Mouse (Mus musculus): ENCODE results near the gene Nrros. TPM values are rescaled to one million over a fixed set of nuclear protein-coding genes. Genes with fewer than 3 reads are reported as not detected.

The Nrros gene
- total and polyA plus RNA-seq, 3 experiments: 55.9 to 59.8 TPM; not detected in 1

DNA sequence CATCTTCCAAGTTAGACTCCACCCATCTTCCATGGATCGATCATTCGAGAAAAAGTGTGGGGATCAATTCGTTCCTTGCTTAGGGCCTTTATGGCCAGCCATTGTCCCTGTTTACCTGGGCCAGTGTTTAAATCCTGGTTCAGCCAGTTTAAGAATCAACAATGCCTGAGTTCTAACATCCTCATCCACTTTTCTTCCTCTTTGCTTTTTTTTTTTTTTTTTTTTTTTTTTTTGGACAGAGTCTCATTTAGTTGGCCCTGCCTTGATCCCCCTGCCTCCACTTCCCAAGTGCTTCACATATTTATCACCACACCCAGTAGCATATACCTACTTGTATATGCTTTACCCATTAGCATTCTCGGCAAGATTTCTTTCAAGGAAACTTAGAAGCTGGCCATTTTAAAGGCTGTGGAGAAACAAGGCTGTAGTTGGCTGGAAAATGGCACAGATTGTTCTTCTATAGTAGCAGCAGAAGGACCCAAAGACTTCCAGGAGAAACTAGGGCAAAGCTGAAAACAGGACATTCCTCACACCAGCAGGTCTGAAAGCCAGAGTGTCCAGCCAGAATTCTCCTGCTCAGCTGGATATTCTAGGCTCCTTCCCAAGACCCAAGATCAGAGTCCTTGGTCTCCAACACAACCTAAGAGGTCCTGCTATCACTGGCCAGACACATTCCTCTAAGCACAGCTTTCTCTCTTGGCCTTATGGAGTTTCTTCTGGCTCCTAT is 2.6 kb upstream of the Nrros start:
- TF ChIP-seq ELF1 (IDR thresholded peaks at IDR 0.05; ENCODE audit: low read depth, low read length): no peak
- peak; percentile 76 for TF ChIP-seq ZNF384 (IDR thresholded peaks at IDR 0.05; ENCODE audit: low read depth, low read length)
- Histone ChIP-seq H3K4me3 (ENCODE audit: control insufficient read depth in 1 of 2, insufficient read depth in 1 of 2, low read depth in 2 of 2, low read length in 2 of 2) (no peak overlapping the region), H3K27me3 (ENCODE audit: control insufficient read depth in 1 of 2, insufficient read depth in 2 of 2, low read length in 2 of 2) (no peaks in the 10 kb centered on the region), H3K4me1 (ENCODE audit: control insufficient read depth in 1 of 2, insufficient read depth in 2 of 2, low read length in 2 of 2) (peaks cover 6 to 20% of the 10 kb centered on the region in 2 experiments), H3K9me3 (replicated peaks; ENCODE audit: insufficient read depth, low read length) (no peaks in the 10 kb centered on the region), H3K9ac (ENCODE audit: control insufficient read depth, low read depth, low read length, poor library complexity, severe bottlenecking) (no peak overlapping the region), H3K79me2 (ENCODE audit: control insufficient read depth, insufficient read depth, low read length, poor library complexity) (peaks cover 23% of the 10 kb centered on the region), H3K36me3 (ENCODE audit: control insufficient read depth in 1 of 2, insufficient read depth in 2 of 2, low read length in 2 of 2) (peaks cover 0 to 21% of the 10 kb centered on the region in 2 experiments; a peak in 2 of 4 replicates), H3K27ac (ENCODE audit: control insufficient read depth, low read depth, low read length) (no peak overlapping the region)
- DNase-seq (ENCODE audit: low read depth, low spot score): no peak

DNA sequence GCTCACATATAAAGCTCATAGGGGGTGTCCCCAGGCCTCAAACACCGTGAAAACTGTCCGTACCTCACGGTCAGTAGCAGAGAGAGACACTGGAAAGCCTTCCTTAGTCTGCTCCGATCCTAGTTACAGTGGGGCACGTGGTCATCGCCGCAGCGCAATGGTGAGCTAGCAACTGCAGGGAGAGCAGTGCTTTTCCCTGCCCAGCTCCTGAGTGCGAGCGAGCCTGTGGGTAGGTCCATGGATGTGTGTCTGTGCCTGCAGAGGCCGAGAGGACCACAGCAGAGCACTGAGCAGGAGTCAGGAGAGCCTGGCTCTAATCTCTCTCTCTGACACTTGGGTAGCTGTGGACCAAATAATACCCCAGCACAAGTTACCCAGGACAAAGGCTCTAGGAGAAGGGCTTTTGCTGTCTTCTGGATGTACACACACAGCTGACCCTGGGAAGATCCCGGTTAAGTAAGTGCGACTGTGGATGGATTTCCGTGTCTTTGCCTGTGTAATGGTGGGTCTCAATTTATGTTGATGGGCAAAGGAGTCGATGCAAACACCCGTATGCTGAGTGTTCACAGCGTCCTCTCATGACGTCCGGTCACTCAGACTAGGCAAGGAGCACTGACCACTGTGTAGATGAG is 882 bp downstream of the Nrros start:
- no peaks in the 10 kb centered on the region for H3K9me3 ChIP-seq (replicated peaks; ENCODE audit: insufficient read depth, low read length)
- H3K79me2 ChIP-seq (ENCODE audit: control insufficient read depth, insufficient read depth, low read length, poor library complexity): peaks cover 49% of the 10 kb centered on the region
- TF ChIP-seq RCOR1 (IDR thresholded peaks at IDR 0.05; ENCODE audit: low read depth, low read length) (no peak), ETS1 (IDR thresholded peaks at IDR 0.05; ENCODE audit: low read depth, low read length) (no peak), POLR2AphosphoS5 (IDR thresholded peaks at IDR 0.05; ENCODE audit: borderline replicate concordance, low read depth, low read length) (no peak), UBTF (IDR thresholded peaks at IDR 0.05; ENCODE audit: borderline replicate concordance, insufficient read depth, low read depth, low read length) (no peak), MYC (IDR thresholded peaks at IDR 0.05; ENCODE audit: low read depth, low read length) (peak; percentile 63), POLR2AphosphoS2 (IDR thresholded peaks at IDR 0.05; ENCODE audit: low read length) (no peak), SIN3A (IDR thresholded peaks at IDR 0.05; ENCODE audit: low read length) (no peak; the same call in 1 of the 2 replicates), BHLHE40 (IDR thresholded peaks at IDR 0.05; ENCODE audit: borderline replicate concordance, low read depth, low read length) (no peak), USF1 (IDR thresholded peaks at IDR 0.05; ENCODE audit: low read depth, low read length) (peak; percentile 89), TCF12 (IDR thresholded peaks at IDR 0.05; ENCODE audit: low read depth, low read length) (no peak), MAX (IDR thresholded peaks at IDR 0.05; ENCODE audit: low read length) (no peak), MYB (IDR thresholded peaks at IDR 0.05; ENCODE audit: low read depth, low read length) (no peak), GATA1 (IDR thresholded peaks at IDR 0.05; ENCODE audit: low read depth, low read length) (no peak), EP300 (IDR thresholded peaks at IDR 0.05; ENCODE audit: low read depth in 1 of 2, low read length in 2 of 2) (no peak), HCFC1 (IDR thresholded peaks at IDR 0.05; ENCODE audit: low read depth, low read length) (0 out of 2 replicates have a peak, but pooled peaks have one; percentile 1), USF2 (IDR thresholded peaks at IDR 0.05; ENCODE audit: borderline replicate concordance in 1 of 2, insufficient read depth in 1 of 2, low read depth in 1 of 2, low read length in 2 of 2) (peak in 1 of 2 experiments; percentile 40; a peak in 1 of 4 replicates), NELFE (IDR thresholded peaks at IDR 0.05; ENCODE audit: low read depth, low read length) (no peak), MXI1 (IDR thresholded peaks at IDR 0.05; ENCODE audit: low read depth, low read length) (peak; percentile 86), ZMIZ1 (IDR thresholded peaks at IDR 0.05; ENCODE audit: low read depth, low read length) (no peak), TBP (IDR thresholded peaks at IDR 0.05; ENCODE audit: low read depth, low read length) (no peak), NRF1 (IDR thresholded peaks at IDR 0.05; ENCODE audit: insufficient read depth, low read depth, low read length, poor library complexity, severe bottlenecking) (no peak), CHD2 (IDR thresholded peaks at IDR 0.05; ENCODE audit: low read length) (no peak)
- H3K4me1 ChIP-seq (ENCODE audit: control insufficient read depth in 1 of 2, insufficient read depth in 2 of 2, low read length in 2 of 2): peaks cover 9 to 24% of the 10 kb centered on the region in 2 experiments
- H3K27me3 ChIP-seq (ENCODE audit: control insufficient read depth in 1 of 2, insufficient read depth in 2 of 2, low read length in 2 of 2): no peaks in the 10 kb centered on the region
- H3K27ac ChIP-seq (ENCODE audit: control insufficient read depth, low read depth, low read length): peak overlapping the region; percentile 84
- peaks cover 0 to 32% of the 10 kb centered on the region in 2 experiments for H3K36me3 ChIP-seq (ENCODE audit: control insufficient read depth in 1 of 2, insufficient read depth in 2 of 2, low read length in 2 of 2)
- peak overlapping the region; percentile 91 for H3K9ac ChIP-seq (ENCODE audit: control insufficient read depth, low read depth, low read length, poor library complexity, severe bottlenecking)
- peak overlapping the region; percentile 87 for H3K4me3 ChIP-seq (ENCODE audit: control insufficient read depth in 1 of 2, insufficient read depth in 1 of 2, low read depth in 2 of 2, low read length in 2 of 2)
- DNase-seq (ENCODE audit: low read depth, low spot score): peak; percentile 60
